Mouse (Mus musculus): ENCODE data around the gene Rap1gap2. TPM values are rescaled to one million over a fixed set of nuclear protein-coding genes. Genes with fewer than 3 reads are reported as not detected.

Gene Rap1gap2
- total and polyA plus RNA-seq, 3 experiments, result 5.1 to 12.9 (median 6.1) TPM

DNA sequence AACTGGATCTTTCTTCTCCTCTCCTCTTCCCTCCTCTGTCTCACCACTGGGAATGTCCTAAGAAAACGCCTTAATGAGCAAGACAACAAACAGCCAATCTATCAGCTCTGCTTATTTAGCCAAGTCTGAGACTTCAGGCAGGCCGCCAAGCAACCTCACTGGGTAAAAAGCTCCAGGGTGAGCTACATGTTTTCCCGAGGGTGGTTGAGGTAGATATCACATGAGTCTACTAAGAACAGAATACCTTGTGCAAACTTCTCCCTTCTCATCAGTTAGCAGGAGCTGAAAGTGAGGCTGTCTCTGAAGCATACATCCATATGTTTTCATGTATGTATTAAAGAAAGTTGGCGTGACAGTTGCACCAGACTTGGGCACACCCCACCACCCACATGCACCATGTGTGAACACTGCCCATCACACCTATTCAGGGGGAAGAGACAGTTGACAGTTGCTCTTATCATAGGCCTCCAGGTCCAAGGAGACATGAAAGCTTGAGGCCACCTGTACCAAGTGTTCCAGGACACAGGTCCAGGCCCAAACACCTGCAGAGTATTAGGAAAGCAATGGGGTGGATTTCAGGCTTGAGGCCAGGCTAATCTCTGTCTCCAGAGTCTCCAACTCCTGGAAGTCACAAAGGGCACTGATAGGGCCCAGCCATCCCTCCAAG, 35.8 kb downstream of the Rap1gap2 start:
- DNase-seq, result no peak

DNA sequence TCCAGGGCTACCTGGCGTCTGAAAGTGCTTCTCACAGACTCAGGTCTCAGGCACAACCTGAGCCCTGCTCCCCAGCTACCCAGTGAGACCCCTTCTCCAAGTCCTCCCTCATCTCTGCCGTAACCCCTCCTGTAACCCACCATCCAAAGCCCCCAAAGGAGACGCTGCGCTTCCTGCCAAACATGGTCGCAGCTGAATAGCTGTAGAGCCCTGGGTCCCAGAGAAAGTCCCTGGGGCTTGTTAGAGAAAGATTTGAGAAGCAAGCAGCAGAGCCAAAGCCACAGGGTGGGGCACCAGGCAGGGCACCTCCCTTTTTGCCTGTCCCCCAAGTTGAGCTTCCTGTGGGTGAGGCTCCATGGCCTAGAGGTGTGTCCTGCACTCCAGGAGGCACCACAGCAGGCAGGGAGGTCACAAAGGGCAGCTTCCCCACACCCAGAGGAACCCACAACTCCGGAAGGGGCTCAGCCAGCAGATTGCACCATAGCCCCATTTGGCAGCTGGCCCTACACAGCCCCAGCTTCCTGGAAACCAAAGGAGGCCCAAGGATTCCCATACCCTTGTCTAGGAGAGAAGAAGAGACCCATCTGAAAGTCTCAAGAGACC, 38.2 kb downstream of the Rap1gap2 start:
- DNase-seq, result peak; percentile 62

DNA sequence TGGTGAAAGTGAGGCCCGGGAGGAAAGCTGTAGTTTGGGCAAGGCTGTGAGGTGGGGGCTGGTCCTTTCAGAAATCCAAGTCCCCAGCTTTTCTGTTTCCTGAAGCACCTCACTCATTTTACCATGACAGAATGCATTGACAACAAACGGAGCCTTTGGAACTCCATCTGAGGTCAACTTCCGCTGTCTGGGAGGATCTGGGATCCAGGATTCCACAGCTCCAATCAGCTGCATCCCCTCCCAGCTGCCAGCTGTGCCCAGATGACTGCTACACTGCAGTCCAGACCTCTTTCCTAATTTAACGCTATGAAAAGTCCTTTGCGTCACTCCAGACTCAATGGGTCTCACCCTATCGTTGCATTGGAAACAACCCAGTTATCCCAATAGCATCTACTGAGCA, 41.0 kb downstream of the Rap1gap2 start:
- no peak for DNase-seq

DNA sequence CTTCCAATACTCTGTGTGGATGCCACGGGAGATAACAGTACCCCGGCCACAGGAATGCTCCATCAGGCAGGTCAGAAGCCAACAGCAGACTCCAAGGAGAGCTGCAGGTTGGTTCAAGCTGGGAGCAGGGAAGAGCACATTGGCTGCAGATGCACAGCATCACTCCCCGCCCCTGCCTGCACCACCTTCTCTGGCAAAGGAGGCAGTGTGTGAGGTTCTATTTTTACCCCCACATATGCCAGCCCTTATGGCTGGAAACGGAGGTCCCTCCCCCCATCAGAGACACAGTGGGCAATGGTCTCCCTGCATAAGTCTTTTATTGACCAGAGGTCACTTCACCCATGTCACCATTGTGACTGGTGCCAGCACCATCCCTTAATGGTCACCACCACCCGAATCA, 42.3 kb downstream of the Rap1gap2 start:
- no peak for DNase-seq

DNA sequence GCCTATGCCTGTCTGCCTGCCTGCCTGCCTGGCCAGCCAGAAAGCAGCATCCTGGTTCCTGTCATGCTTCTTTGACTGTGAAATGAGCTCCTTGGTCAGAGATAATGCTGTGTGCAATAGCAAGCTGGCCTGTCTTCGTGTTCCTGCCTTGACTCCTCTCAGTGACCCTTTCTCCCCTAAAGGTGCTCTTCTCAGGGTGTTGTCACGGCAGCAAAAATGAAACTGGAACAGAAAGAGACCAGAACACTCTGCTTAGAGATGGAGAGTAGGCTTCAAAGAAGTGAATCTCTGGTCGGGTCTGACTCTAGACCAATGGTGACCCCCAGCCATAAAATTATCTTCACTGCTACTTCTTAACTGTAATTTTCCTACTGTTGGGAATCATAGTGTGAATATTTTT, 42.7 kb downstream of the Rap1gap2 start:
- DNase-seq, result no peak

DNA sequence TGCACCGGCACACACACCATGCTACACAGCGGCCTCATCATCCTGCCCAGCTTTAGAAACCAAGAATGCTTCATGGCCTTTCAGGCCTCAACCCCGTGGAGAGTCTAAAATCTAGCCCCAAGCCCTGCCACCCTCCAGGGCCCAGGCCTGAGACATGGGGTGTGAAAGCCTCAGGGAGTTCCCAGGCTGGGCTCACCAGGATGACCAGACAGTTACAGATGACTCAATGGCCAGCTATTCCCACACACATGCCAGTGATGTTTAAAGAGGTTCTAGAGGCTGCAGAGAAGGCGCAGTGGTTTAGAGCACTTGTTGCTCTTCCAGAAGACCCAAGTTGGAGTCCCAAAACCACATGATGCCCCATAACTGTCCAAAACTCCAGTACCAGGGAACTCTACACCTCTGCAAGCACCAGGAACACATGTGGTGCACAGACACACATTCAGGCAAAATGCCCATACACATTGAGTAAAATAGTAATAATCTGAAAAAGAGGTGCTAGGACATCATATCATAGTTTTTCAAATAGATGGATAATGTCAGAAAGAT, 44.3 kb downstream of the Rap1gap2 start:
- DNase-seq, result no peak

DNA sequence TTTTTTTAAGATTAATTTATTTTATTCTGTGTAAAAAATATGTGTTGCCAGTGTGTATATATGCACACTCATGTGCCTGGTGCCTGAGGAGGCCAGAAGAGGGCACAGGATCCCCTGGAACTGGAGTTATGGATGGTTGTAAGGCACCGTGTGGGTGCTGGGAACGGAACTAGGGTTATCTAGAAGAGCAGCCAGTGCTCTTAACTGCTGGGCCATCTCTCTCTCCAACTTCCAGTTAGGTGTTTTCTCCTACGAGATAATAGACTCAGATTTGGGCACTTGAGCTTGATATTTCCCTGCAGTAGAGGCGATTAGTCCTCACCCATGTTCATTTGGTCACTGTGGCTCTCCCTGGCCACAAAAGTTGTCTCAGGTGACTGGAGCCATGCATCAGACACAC, 49.3 kb downstream of the Rap1gap2 start:
- no peak for DNase-seq

DNA sequence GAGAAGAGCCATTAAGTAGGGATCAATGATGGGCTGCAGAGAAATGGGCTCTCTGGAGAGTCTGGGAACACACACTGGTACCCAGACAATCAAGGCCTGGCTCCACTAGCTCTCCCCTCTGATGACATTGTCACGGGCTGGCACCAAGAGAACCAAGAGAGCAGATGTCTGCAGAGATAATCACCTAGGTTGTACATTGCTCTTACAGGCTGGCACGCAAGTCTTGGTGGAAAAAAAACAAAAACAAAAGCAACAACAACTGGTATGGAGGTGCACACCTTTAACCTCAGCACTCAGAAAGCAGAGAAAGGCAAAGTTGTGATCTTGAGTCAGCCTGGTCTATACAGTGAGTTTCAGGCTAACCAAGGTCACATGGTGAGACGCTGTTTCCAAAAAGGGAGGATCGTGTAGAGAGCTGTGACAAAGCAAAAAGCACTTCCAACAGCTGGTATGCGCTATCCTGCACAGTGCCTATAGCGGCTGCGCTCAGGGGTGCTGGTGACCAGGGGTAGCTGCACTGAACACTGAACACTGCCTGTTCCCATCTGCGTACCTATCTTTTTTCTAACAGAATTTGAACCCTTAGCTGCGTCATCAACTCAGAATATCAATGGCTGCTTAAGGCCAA, 50.0 kb downstream of the Rap1gap2 start:
- DNase-seq, result no peak

DNA sequence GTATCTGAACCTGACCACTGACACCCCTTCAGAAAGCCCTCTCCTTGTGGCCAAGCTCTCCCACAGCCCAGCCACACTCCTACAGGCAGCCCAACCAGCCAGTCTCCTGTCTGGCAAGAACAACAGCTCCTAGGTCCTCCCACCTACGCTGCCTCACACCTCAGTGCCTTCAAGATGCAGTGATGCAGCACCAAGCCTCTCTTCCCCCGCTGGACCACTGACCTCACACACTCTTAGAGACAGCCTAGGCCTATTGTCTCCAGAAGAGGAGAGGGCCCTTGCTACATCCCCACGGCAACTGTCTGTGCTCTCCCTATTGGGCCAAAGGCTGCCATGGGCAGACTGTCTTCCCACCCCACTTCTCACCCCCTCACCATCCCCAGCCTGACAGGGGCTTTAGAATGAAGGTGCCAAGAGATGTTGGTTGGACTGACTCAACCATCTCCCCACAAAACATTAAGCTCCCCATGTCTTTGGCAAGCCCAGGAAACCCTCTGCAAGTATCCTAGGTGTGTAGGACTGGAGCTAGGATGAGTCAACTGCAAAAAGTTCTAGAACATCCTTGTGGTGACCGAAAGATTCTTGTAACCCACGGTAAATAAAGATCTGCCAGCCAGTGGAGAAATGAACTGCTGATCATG, 50.8 kb downstream of the Rap1gap2 start:
- DNase-seq, result no peak

DNA sequence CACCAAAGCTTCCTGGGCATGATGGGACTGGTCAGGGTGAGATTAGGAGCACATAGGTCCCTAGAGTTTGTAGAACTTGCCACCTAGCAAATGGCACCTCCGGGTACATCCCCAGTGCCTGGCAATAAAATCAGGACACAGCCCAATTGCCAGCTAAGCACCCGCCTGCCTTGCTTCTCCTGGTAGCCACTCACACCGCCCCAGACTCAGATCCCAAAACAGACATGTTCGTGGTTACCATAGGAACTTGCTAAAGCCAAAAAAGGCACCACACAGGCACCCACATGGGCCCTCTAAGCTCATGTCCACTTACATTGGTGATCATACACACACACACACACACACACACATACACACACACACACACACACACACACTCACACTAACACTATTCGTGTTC, 51.8 kb downstream of the Rap1gap2 start:
- no peak for DNase-seq

DNA sequence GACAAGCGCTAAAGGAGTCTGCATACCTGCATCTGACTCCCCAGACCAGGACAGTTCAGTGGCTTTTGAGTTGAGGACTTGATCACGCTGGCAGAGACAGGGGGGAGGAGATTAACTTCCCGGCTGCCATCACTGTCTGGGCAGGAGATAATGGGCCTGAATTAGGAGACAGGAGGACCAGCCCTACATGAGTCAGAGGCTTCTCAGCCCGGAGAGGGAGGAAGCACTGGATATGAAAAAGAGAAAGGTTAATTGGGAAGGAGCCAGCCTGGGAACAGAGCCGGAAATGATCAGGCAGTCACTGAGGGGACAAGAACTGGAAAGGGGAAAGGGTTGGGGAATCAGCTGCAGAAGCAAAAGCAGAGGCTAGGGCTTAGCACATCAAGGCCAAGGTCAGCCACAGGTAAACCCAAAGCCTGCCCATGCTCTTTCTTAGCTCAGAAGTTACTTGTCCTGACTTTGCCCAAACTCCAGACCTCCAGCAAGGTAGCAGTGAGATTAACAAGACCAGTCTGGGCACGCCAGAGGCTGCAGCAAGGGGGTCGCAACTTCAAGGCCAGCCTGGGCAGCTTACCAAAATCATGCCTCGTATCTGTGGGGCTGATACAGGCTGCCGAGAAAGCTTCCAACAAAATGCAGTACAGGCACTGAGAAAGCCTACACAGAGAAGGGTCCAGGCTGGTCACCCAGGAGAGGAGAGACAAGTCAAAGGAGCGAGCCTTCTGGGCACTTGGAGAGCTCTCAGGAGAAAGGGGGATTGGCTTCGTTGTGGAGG, 53.1 kb downstream of the Rap1gap2 start:
- peak; percentile 67 for DNase-seq

DNA sequence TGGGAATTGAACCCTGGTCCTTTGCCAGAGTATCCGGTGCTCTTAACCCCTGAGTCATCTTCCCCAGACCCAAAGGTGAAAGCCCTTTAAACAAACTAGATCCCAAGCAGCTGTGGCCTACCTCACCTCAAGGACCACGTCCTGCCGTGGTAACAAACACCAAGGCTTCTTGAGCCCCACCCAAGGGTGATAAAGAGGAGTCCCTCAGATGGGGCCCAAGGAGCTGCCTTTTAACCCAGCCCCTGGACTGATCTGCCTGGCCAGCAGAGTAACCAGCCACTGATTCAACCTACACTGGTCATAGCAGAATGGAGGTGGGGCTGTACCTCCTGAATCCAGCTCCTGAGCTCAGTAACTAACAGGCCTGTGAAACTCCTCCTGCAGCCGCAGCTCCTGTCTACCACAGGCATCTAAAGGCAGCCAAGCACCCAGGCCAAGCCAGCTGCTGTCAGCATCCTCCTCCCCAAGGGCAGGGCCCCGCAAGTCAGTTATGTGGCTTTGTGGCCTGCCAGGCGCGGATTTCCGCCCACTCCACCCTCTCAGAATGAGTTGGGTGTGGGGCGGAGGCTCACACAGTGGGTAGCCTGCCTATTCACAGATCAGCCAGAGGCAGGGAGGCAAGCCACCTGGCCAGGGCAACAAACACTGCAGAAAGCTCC, 54.9 kb downstream of the Rap1gap2 start:
- DNase-seq, result peak; percentile 25

DNA sequence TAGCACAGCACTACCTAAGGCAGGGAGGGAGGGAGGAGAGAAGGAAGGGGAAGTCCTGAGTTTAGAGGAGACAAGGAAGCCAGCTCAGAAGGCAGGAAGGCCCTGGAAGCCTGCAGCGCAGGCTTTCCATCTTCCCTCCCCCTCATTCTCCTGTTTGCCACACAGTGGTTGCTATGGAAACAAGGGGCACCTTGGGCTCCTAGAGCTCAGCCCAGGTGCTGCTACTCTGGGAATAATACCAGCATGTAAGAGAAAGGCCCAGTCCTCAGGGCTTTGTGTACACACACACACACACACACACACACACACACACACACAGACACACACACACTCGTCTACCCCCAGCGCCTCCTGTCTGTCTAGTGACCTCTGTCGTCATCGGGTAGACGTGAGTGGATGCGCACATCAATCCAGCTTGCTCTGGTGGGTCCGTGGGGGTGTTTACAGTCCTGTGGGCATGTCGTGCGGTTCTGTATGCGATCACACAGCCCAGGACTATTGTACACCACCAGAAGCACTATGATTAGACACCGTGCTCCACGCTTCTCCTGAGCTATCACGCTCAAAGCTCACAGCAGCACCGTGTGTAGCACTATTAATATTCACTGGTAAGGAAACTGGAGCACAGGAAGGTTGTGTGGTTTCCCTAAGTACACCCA, 55.9 kb downstream of the Rap1gap2 start:
- DNase-seq, result no peak

DNA sequence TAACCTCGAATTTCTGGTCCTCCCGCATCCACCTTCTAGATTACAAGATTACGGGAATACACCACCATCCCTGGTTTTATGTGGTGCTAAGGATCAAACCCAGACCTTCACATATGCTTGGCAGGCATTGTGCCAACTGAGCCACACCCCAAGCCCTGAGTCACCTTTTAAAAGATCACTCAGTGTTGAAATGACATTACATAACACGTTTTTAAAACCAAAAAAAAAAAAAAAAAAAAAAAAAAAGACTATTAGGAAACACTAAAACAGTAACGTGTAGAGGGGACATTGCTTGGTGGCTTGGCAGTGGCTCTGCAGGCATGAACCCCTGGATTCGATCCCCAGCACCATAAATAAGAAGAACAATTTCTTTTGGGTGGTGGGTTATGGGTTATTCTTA, 59.1 kb downstream of the Rap1gap2 start:
- DNase-seq, result no peak

DNA sequence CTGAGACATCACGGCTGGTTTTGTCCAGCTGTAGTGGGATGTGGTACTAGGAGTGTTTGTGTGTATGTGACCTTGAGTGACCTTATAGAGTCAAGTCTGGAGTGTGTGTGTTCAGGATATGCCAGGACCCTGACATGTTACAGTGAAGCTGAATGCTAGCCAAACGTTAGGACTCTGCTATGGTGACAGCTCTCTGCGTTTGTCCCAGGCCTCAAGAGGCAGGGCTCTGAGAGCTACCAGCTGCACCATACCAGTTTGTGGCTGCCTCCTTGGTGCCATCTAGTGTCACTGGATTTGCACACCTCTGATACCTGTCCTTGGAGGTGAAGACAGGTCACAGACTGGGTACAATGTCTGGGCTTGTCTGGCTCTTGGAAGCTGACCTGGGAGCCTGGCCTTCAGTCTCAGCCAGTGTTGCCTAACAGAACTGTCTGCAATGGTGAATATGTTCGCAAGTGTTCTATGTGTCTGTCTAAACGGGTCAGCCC, 60.1 kb downstream of the Rap1gap2 start:
- DNase-seq, result no peak

DNA sequence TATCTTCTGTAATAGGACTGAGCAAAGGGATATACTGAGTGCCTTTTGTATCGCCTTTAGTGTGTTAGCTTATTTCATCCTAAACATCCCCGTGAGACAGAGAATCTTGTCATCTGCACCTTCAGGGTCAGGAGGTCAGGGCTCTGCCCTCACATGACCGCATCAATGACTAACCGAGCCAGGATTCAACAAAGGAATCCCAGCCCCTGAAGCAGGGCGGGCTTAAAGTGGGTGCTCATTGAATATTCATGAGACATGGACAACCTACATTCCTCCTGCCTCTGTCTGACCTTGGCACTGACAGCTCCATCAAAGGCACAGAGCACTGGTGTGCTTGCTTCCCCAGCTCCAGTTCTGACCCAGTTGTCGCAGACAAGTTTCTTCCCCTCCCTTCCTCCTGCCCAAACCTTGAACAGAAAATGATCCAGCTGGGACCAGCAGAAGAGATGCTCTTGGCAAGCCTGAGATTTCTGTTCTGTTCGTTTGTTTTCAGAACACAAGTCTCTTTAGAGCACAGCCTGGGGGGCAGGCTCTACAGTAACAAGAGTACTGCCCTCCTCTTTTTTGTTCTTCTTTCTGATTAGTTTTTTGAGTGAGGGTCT, 61.8 kb downstream of the Rap1gap2 start:
- DNase-seq, result peak; percentile 47

DNA sequence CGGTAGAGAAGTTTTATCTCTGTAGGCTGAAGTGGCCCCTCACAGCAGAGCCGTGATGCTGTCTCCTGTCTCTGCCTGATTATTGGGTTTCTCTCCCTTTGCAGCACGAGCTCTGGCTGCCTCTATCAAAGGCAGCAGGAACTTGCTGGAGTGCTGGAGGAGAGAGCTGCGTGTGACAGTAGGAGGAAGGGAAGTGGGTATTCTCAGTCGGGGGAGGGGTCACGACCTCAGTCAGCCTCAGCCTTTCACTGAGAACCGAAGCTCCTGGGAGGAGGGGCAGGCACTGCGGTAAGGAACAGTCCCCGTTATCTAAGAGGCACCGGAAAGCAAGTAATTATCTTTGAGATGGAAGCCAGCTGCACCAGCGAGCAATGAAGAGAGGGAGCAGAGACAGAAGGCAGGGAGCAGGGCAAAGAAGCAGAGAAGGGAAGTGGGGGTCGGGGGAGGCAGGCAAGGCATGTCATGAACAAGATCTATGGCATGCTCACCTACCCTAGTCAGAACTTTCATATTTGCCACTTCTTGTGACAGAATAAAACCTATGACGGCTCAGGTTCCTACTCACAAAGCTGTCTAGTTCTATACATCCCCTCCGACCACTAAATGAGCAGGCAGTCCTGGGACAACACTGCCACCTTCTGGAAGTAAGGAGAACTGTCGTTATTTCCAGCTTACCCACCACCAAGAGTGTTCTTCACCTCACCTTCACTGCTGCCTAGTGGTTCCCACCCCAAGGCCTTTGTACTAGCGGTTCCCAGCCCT, 63.6 kb downstream of the Rap1gap2 start:
- peak; percentile 30 for DNase-seq

DNA sequence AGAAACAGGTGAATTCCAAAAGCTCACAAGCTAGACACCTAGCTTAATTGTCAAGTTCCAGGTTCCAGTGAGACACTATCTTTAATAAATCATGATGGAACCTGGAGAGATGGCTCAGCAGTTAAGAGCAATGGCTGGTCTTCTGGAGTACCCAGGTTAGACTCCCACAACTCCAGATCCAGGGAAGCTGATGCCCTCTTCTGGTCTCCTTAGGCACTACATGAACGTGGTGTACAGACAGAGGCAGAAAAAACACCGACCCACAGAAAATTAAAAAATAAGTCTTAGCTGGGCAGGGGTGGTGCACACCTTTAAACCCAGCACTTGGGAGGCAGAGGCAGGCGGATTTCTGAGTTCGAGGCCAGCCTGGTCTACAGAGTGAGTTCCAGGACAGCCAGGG, 64.5 kb downstream of the Rap1gap2 start:
- peak; percentile 50 for DNase-seq

DNA sequence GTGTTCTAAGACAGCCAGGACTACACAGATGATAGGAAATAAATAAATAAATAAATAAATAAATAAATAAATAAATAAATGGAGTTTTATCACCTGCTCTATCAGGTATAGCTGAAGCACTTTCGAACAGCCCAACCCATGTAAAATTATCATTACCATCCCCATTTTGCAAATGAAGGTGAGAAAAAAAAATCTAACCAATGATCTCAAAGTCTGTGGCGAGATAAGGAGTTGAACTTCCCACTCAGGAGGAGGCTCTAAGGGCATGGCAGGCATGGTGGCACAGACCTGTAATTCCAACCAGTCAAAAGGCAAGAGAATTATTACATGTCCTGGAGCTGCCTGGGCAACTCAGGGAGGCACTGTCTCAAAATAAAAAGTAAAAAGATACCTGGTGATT, 65.2 kb downstream of the Rap1gap2 start:
- DNase-seq, result no peak

DNA sequence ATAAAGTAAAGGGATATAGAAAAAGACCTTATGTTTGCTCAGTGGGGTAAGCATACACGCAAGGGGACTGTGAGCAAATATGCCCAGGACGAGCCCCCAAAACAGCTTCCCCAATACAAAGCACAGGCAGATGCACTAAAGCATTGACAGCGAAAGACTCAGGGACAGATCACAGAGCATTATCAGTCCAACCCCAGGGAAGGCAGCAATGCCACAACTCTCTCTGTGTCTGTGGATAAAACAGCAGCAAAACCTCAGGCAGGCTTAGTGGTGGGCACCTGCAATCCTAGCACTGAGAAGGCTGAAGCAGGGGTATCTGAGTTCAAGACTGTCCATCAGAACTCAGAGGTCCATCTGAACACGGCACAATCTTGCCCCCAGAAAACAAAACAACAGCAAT, 73.4 kb downstream of the Rap1gap2 start:
- no peak for DNase-seq
